Mouse (Mus musculus) kidney, adult 2 months (tissue): ENCODE results near the gene Trp73. TPM values are rescaled to one million over a fixed set of nuclear protein-coding genes. Genes with fewer than 3 reads are reported as not detected.
A peak's percentile ranks its signal among the peaks of the same experiment; 100 is the strongest.

Experiments used
- DNase-seq: peaks from one replicate; pipeline ENCODE4 v3.0.0; 2021
- H3K27ac ChIP-seq: fragments of 200-500 bp; 2 replicates; pipeline ENCODE4 v1.5.1; 2012; ENCODE audit warnings: low read depth, low read length, control low read depth, inconsistent platforms; ENCODE audit not compliant: insufficient read depth
- H3K27me3 ChIP-seq: fragments of 200-500 bp; replicated peaks from 2 replicates; pipeline ENCODE4 v1.6.1; 2012; ENCODE audit warnings: mild to moderate bottlenecking, moderate library complexity, low read length, inconsistent platforms; ENCODE audit not compliant: control insufficient read depth, insufficient read depth
- H3K36me3 ChIP-seq: fragments of 200-500 bp; 2 replicates; pipeline ENCODE4 v1.6.1; 2012; ENCODE audit warnings: mild to moderate bottlenecking, moderate library complexity, low read length, inconsistent platforms; ENCODE audit not compliant: control insufficient read depth, insufficient read depth
- H3K4me1 ChIP-seq: fragments of 200-500 bp; 2 replicates; pipeline ENCODE4 v1.6.1; 2011; ENCODE audit warnings: low read length; ENCODE audit not compliant: control insufficient read depth, insufficient read depth
- H3K4me3 ChIP-seq: fragments of 200-500 bp; 2 replicates; pipeline ENCODE4 v1.5.1; 2011; ENCODE audit warnings: mild to moderate bottlenecking, low read depth, low read length, control low read depth; ENCODE audit not compliant: insufficient read depth
- CTCF ChIP-seq: fragments of 200-500 bp; conservative IDR thresholded peaks from 2 replicates; pipeline ENCODE4 v1.5.1; 2011; ENCODE audit warnings: low read depth, mild to moderate bottlenecking, control low read depth, low read length, moderate library complexity, mixed read lengths; ENCODE audit not compliant: insufficient read depth, insufficient read length
- POLR2A ChIP-seq: fragments of 200-500 bp; IDR thresholded peaks from one replicate; pipeline ENCODE4 v1.6.1; 2011; ENCODE audit warnings: low read depth, low read length, control low read depth
- WGBS: fragments of 180-500 bp; shearing (Covaris S2); methylation state at CpG from one replicate; pipeline ENCODE4 v1.1.7; 2018; 5-methylcytosine and 5-hydroxymethylcytosine counted together
- polyA plus RNA-seq: library from polyadenylated mRNA; depleted of rRNA; stranded (reverse); fragments of >200 nt; gene quantifications from 2 replicates; pipeline ENCODE4 v1.2.3, GENCODE M21; 2012

The Trp73 gene
- polyA plus RNA-seq, 1 experiment = 0.03 TPM

DNA sequence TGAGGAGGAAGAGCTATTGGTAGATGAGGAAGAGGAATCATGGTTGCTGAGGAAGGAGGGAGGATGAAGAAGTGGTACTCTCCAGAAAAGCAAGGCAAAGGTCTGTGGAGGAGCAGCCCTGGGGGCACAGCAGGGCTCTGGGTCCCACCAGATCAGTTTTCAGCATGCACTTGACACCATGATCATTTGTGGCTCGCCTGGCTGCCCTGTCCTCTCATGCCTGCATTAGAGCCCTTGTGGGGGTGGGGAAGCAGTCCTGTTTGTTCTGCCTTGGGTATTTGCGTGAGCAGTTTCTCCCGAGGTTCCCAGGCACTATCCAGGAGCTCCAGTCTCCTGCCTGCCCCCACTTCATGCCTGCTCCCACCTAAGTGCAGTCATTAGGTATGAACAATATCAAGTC, 102.9 kb downstream of the Trp73 start:
- TF ChIP-seq CTCF = no peak
- TF ChIP-seq POLR2A = no peak
- no peak overlapping the region for H3K4me3 ChIP-seq
- no peaks in the 10 kb centered on the region for H3K4me1 ChIP-seq
- H3K27me3 ChIP-seq = no peaks in the 10 kb centered on the region
- WGBS = 30% methylated on average over 3 of the region's 3 CpGs
- no peak for DNase-seq
- H3K36me3 ChIP-seq = no peaks in the 10 kb centered on the region
- H3K27ac ChIP-seq = no peak overlapping the region

GRCm38 (mm10) chr4:154028646-154029045, 111.4 kb downstream of the Trp73 start:
- TF ChIP-seq CTCF = peak; percentile 37; the same call in 1 of the 2 replicates
- no peak for TF ChIP-seq POLR2A
- Histone ChIP-seq H3K36me3 (no peaks in the 10 kb centered on the region), H3K4me3 (no peak overlapping the region), H3K27me3 (no peaks in the 10 kb centered on the region), H3K4me1 (peaks cover 5% of the 10 kb centered on the region; the same call in 1 of the 2 replicates), H3K27ac (no peak overlapping the region)
- DNase-seq = no peak

- WGBS = 75% methylated on average over 7 of the region's 7 CpGs
- no peak for DNase-seq
- Histone ChIP-seq H3K27ac (no peak overlapping the region), H3K36me3 (no peaks in the 10 kb centered on the region; the same call in 1 of the 2 replicates), H3K4me3 (no peak overlapping the region), H3K4me1 (peaks cover 11% of the 10 kb centered on the region; the same call in 1 of the 2 replicates), H3K27me3 (no peaks in the 10 kb centered on the region)
- TF ChIP-seq POLR2A = no peak
- TF ChIP-seq CTCF = no peak
Observed at GRCm38 (mm10) chr4:154028066-154028465, 111.9 kb downstream of the Trp73 start.

- H3K27me3 ChIP-seq = no peaks in the 10 kb centered on the region
- WGBS = 9% methylated on average over 2 of the region's 2 CpGs
- H3K4me1 ChIP-seq = peaks cover 24% of the 10 kb centered on the region
- H3K36me3 ChIP-seq = no peaks in the 10 kb centered on the region; the same call in 1 of the 2 replicates
- no peak for TF ChIP-seq POLR2A
- no peak for TF ChIP-seq CTCF
- DNase-seq = no peak
- H3K4me3 ChIP-seq = peak overlapping the region; percentile 65
- no peak overlapping the region; the same call in 1 of the 2 replicates for H3K27ac ChIP-seq
Observed at GRCm38 (mm10) chr4:154026441-154026761, 113.6 kb downstream of the Trp73 start.

GRCm38 (mm10) chr4:154025641-154026440, 114.2 kb downstream of the Trp73 start, which contains the start of gene Smim1:
Gene Smim1, minus strand, starts transcription at chr4:154026230.
- DNase-seq = peak; percentile 97
- TF ChIP-seq CTCF (peak; percentile 64), POLR2A (no peak)
- H3K4me3 ChIP-seq = peak within 1 kb of the TSS; percentile 65

DNA sequence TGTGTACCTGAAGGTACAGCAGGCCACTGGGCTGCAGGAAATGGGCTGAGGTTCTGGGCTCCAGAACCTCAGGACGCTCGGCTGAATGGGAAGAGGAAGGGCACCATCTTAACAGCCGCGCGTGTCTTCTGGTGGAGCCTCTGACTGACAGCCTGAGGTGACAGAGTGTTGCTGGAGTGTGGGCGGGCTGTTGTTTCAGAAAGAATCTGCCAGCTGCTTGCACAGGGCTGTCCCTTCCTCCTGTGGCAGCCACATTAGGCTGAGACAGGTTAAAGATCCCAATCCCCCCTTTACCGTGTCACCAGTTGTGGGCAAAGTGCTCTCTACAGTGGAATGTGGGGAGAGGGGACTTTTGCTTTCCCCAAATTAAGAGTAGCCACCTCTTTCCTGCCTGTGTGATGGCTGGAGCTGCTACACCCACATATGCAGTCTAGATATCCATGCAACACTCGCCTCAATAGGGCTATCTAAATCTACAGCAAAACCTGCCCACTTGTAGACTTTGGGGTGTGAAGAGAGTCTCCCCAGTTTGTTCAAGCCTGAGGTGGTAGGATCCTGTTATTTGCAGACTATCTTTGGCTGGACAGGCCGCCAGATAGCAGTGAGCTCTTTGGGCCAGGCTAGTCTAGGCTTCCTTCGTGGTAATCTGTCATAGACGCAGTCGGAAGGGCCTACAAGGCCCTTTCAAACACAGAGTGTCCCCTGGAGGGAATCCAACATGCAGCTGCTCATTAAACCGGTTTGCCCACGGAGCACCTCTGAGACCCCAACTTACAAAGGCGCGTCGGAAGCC, 115.1 kb downstream of the Trp73 start:
- peak; percentile 49 for DNase-seq
- WGBS = 31% methylated on average over 17 of the region's 17 CpGs
- Histone ChIP-seq H3K36me3 (no peaks in the 10 kb centered on the region; the same call in 1 of the 2 replicates), H3K4me3 (peak overlapping the region; percentile 65), H3K27me3 (no peaks in the 10 kb centered on the region), H3K27ac (peak overlapping the region; percentile 78), H3K4me1 (peaks cover 24% of the 10 kb centered on the region)
- TF ChIP-seq POLR2A (no peak), CTCF (no peak)

More at GRCm38 (mm10) chr4:154025641-154026440, 114.2 kb downstream of the Trp73 start, which contains the start of gene Smim1:
- WGBS = 3% methylated on average over 33 of the region's 33 CpGs
- Histone ChIP-seq H3K27me3 (no peaks in the 10 kb centered on the region), H3K36me3 (no peaks in the 10 kb centered on the region; the same call in 1 of the 2 replicates), H3K4me1 (peaks cover 24% of the 10 kb centered on the region), H3K27ac (peak within 1 kb of the TSS; percentile 78)
